Mouse (Mus musculus) left cerebral cortex, adult 11 months (tissue): ENCODE data around the gene Fam171b.

Experiments used
- DNase-seq: peaks from one replicate; pipeline ENCODE4 v3.0.0; 2022; ENCODE audit warnings: low spot score

Fam171b gene

GRCm38 (mm10) chr2:83893701-83894100 lies 81.3 kb downstream of the Fam171b start:
- DNase-seq = no peak

GRCm38 (mm10) chr2:83901896-83902540 lies 89.6 kb downstream of the Fam171b start:
- no peak for DNase-seq

- DNase-seq = no peak
Observed at GRCm38 (mm10) chr2:83929478-83930088, 117.1 kb downstream of the Fam171b start.
